Mouse (Mus musculus): ENCODE data around the gene Lefty1.
"Not testable (repeated sequence)": the region's sequence is repeated elsewhere in the genome, so short reads cannot be mapped to it uniquely, and the experiment has no call there.

Gene Lefty1

DNA sequence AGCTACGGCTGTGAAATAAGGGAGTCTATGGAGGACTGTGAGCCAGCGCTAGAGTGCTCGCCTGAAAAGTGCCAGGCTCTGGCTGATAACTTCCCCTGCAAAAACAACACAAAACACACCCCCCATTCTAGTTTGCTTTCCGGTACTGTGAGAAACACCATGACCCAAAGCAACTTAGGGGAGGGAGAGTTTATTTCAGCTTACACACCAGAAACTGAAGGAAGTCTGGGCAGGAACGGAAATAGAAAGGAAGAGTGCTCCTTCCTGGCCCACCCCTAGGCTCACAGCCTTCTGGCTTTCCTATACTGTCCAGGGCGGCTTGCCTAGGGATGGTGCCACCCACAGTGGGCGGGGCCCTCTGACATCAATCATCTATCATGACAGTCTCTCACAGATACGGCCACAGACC, 22.2 kb downstream of the Lefty1 start:
- no peak for DNase-seq

DNA sequence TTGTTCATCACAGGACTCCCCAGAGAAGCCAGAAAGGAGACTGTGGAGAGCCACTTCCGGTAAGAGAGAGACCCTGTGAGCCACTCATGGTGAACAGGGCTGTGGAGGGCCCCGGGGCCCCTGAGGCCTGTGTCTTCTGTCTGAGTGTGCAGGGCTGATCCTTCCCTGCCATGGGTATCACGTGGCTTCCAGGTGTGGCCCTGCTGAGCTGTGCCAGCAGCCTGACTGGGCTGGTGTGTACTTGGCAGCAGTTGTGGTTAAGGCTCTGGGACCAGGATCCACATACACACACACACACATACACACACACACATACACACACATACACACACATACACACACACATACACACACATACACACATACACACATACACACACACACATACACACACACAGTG, 23.2 kb downstream of the Lefty1 start:
- no peak for DNase-seq

DNA sequence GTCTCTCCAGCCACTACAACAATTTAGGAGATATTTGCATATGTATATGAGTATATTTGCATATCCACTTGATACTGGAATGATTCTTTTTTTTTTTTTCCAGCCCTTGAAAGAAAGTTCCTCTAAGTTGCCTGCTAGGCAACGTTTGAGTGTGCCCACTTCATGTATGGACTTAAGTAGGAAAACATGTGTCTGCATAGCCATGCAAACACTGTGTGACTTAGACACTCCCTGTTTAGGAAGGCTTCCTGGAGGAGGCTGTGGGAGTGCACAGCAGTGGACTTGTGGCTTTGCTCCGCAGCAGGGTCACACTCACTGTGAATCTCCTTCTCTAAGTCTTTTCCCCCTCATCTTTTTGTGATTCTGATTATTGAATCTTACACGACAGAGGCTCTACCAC, 24.0 kb downstream of the Lefty1 start:
- DNase-seq, result no peak

DNA sequence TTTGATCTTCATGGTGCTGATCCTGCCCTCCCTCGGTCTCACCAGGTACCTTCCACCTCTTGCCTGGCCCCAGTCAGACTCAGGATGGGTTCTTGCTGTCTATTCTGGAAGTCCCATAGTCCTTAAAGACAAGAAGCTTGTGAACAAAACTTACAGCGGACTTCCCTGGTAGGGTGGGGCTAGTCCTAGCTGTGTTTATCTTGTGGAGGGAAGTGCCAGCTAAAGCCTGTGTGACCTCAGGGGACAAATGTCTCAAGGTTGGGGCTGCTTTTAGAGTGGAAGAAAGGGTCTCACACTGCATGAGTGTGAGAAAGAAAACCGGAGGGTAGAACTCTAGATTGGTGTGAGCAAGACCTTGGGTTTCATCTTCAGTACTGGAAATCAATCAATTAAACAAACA, 31.0 kb downstream of the Lefty1 start:
- DNase-seq, result no peak

DNA sequence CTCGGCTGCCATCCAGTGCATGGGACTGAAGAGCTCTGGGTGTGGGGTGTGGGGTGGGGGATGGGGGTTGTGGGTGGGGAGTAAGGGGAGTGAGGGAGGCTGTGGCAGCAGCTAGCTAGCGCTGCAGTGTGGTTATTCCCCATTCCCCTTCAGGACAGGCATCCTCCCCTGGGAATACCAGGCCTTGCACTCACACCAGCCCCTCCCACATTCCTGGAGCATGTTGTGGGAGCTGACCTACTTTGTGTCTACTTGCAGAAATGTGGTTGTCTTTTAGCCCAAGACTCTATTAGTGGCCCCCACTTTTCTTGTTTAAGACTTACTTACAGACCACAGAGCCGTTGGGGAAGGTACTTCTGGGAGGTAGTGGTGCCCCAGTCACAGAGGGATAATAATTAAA, 31.7 kb downstream of the Lefty1 start:
- no peak for DNase-seq

DNA sequence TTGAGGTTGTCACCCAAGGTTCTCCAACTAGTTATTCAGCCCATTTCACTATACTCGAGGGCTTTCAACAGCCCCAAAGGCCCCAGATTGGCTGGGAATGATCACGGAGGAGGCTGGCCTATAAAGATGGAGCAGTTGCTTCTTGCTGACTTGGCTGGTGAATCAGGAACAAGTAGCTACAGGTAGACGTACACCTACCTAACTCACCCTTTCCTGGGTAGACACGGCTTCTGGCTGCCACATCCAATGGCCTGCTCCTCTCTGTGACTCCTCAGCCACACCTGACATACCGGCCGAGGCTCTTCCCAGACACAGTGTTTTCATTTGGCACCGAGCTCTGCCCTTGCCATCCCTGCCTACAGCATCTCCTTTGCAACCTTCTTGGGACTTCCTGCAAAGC, 32.4 kb downstream of the Lefty1 start:
- no peak for DNase-seq

DNA sequence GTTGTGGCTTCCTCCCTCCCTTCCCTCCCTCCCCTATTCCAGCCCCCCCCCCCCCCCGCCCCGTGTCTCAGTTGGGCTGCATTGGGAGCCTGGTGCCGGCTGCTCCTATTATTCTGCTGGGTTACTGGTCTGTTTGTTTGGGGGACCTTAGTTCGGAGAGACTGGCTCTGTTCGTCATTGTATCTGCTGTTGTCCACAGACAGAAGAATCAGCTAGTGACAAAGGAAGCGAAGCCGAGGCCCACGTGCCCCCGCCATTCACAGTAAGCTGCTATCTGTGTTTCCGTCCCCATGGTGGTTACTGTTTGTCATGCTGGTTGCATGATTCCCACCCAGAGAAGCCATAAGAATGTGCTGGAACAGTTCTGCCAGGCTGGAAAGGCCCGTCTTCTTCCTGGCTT, 38.1 kb downstream of the Lefty1 start:
- DNase-seq, result no peak

DNA sequence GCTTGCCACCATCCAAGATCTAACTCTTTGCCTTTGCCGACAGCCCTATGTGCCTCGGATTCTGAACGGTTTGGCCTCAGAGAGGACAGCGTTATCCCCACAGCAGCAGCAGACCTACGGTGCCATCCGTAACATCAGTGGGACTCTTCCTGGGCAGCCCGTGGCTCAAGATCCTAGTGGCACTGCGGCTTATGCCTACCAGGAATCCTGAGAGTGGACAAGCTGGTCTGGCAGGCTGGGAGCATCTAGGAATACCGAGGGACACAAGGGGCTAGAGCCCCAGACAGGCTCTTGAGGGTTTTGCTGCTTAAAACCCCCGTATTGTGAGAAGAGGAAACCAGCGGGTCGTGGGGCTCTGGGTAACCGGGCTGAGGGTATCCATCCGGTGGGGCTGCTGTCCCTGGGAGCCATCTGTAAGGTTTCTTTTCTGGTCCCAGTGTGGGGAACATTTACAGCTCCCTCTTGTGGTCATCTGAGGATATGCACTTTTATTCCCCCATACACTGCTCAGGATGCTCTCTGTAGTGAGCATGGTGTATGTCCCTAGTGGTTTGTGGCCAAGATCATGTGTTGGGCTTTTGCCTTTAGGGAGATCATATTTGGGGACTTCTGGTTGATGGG, 39.4 kb downstream of the Lefty1 start:
- DNase-seq, result peak; percentile 56

DNA sequence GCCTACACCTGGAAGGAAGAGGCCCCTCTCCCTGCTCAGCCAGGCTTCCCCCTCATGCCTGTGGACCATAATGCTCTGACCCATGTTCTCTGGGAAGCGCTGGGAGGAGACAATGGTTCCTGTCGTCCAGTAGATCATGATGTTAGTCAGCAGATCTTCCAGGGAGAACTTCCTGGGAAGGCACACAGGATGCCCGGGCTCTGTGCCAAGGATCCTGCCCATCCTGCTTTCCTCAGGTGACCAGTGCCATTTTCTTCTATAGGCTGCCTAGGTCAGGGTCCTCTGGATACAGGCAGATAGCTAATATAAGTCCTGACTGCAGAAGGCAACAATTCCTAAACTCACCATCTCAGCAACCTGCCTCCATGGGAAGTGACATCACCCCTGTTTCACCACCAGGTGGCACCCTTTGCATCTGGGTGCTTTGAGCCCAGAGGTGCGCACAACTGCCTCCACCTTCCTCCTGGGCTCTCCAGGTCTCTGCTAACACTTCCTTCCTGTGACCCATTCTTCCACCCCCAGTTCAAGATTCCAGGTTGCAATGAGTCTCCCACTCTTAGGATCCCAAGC, 41.4 kb downstream of the Lefty1 start:
- DNase-seq, result peak; percentile 80

DNA sequence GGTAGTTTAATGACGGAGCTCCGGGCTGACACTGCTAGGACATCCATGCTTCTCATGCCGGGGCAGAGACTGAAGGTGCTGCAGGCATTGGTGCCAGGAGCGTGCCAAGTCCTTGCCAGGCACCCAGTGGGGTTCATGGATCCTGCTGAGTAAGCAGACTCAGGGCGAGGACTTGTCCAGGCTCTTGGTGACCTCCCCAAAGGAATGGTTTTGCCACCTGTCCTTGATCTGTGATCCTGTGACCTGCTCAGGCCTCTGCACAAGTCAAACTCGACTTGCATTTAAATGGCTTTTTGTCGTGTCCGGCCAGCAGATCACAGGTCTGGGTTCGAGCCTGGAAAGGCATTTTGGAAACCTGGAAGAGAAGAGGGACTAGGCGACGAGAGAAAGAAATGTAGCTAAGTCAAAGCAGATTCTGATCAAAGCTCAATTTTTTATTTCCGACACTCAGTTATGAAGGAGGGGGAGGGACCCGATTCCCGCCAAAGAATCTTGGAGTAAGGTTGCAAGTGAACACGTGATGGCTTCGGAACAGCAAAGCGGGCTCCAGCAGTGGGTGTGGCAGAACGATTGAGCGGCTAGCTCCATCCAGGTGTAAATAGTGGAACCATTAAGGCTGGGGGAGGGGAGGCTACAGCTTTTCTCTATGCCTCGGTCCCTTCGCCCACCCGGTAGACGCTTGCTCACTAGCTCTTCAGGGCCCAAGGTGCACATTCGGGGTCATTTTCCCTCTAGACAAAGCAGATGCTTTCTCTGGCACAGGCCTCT, 44.8 kb downstream of the Lefty1 start:
- no peak for DNase-seq

DNA sequence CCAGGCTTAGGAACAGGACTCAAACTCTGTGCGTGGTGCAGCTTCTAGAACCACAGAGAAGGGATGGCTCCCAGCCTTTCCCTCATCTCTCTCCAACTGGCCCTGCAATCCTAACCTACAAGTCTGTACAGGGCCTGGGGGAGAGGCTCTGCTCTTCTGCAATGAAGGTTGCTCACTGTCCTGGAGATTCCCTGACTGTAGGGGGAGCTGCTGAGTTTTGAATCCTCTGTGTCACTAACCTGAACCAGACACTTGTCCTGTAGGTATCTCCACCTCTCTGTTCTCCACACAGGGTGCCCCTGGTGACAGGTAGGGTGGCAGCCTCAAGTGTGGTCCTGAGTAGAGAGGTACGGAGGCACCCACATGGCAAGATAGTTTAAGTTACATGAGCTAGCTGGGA, 45.6 kb downstream of the Lefty1 start:
- peak; percentile 49 for DNase-seq

DNA sequence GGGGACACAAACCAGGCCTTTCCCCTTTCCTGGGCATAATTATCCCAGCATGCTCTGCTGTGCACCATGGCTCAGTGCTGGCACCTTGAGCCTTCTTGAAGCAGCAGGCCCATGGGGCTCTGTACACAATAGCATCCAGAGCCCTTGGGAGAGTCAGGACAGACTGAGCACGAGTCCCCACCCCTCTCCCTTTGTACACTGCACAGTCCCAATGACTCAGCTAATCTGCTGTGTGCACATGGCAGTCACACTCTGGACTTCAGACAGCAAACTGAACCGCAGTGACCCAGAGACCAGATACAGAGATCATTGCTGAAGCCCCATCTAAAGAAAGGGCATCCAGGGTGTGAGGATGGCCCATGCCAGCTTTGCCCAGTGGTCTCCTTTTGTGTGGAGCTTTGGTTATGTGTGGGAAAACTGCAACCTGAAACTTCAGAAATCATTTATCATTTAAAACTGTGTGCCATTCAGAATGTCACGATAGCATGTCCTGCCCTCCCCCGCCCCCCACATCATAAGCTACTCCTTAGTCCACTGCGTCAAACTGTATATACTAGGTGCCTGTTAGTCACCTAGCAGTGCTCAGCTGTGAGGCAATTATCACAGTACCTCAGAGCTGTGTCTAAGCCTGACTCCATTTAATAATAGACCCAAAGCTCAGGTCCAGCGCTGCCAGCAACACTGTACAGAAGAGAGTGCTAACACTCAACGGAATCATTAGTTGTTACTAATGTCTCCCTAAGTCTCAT, 46.6 kb downstream of the Lefty1 start:
- not testable (repeated sequence) for DNase-seq

DNA sequence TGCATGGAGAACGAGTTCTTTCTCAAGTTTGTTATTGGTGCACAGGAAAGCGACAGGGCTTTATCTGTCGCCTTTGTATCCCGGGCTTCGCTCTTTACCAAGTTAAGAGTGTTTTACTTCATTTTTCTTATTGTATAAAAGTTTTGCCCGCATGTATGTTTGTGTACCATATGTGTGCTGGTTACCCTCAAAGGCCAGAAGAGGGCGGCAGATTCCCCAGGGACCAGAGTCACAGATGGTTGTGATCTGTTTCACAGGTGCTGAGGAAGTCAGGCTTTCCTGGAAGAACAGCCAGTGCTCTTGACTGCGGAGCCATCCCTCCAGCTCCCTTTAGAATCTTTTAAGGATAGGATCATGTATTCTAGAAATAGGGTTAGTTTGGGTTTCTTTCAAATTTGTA, 51.9 kb downstream of the Lefty1 start:
- peak; percentile 19 for DNase-seq

DNA sequence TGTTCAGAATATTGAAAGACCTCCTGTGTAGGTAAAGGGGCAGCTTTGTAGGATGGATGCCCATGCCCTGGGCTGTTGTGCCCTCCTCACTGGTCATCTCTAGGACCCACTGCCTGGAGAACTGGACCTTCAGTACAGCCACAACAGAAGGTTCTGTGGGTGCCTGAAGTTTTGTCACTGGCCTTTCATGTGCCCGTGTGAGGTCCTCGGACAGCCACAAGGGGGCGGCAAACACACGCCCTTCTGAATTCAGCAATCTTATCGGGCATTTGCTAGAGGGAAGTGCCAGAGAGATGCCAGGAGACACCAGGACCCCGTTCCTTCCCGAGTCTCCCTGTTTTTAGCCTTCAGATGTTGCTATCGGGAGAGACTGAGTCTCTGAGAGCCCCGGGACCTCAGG, 52.9 kb downstream of the Lefty1 start:
- DNase-seq, result peak; percentile 89
